8 mouse cellular contexts compared by ENCODE assay signal in genomic region chr2:4917326-4918021, GRCm38 (mm10). TPM values are rescaled to one million over a fixed set of nuclear protein-coding genes. Genes with fewer than 3 reads are reported as not detected.
DNase-seq lines count a peak whose midpoint lies in the region; ATAC-seq and TF ChIP-seq lines count a peak whose summit lies in the region.

No protein-coding gene starts in this region.

- WGBS in embryonic facial prominence, embryonic 11.5 days, result 10% methylated on average over 8 of the region's 8 CpGs
- WGBS in kidney, adult 2 months, result 5% methylated on average over 8 of the region's 8 CpGs
- 20% methylated on average over 8 of the region's 8 CpGs for WGBS in midbrain, postnatal 0 days

- H3K36me3 ChIP-seq in embryonic facial prominence, embryonic 11.5 days (replicated peaks; ENCODE audit: control insufficient read depth, insufficient read depth, low read depth, low read length), result no peaks in the 10 kb centered on the region
- no peaks in the 10 kb centered on the region for H3K36me3 ChIP-seq in kidney, adult 2 months (ENCODE audit: control insufficient read depth, insufficient read depth, low read length)
- H3K36me3 ChIP-seq in midbrain, postnatal 0 days (ENCODE audit: insufficient read depth, low read length), result no peaks in the 10 kb centered on the region

- H3K9ac ChIP-seq in embryonic facial prominence, embryonic 11.5 days (replicated peaks; ENCODE audit: low read length), result no peak overlapping the region
- no peak overlapping the region for H3K9ac ChIP-seq in midbrain, postnatal 0 days (replicated peaks; ENCODE audit: low read length, poor library complexity, severe bottlenecking)

- no peaks in the 10 kb centered on the region for H3K27me3 ChIP-seq in embryonic facial prominence, embryonic 11.5 days (ENCODE audit: control insufficient read depth, insufficient read depth, low read length)
- no peaks in the 10 kb centered on the region for H3K27me3 ChIP-seq in kidney, adult 2 months (replicated peaks; ENCODE audit: control insufficient read depth, insufficient read depth, low read length)
- H3K27me3 ChIP-seq in midbrain, postnatal 0 days (ENCODE audit: insufficient read depth, low read length), result no peaks in the 10 kb centered on the region

- H3K4me2 ChIP-seq in embryonic facial prominence, embryonic 11.5 days (ENCODE audit: low read depth, low read length), result no peak overlapping the region
- no peak overlapping the region for H3K4me2 ChIP-seq in midbrain, postnatal 0 days (ENCODE audit: low read depth, low read length, poor library complexity, severe bottlenecking)

- DNase-seq in A20 (ENCODE audit: low read depth, low spot score) (peak; percentile 94), liver (peak; percentile 52)
- DNase-seq in adrenal gland, postnatal 10 days, result peak; percentile 63
- peak; percentile 74 for DNase-seq in embryonic facial prominence, embryonic 11.5 days (ENCODE audit: low spot score)
- peak; percentile 66 for DNase-seq in heart, adult 8-10 months (ENCODE audit: low spot score)
- peak; percentile 84 for DNase-seq in kidney, adult 2 months
- peak; percentile 62 for DNase-seq in midbrain, postnatal 0 days (ENCODE audit: low spot score)
- DNase-seq in spleen, postnatal 14 days (ENCODE audit: low spot score in 2 of 2), result peak; percentile 15 to 47

- H3K27ac ChIP-seq in embryonic facial prominence, embryonic 11.5 days (replicated peaks; ENCODE audit: low read depth, low read length), result no peak overlapping the region
- H3K27ac ChIP-seq in kidney, adult 2 months (ENCODE audit: insufficient read depth, low read depth, low read length), result peak overlapping the region; percentile 70
- H3K27ac ChIP-seq in midbrain, postnatal 0 days (ENCODE audit: low read depth, low read length), result no peak overlapping the region

- no peak for ATAC-seq in embryonic facial prominence, embryonic 11.5 days (replicated peaks; ENCODE audit: insufficient number of reproducible peaks, low FRiP score, low TSS enrichment, low read depth)
- ATAC-seq in midbrain, postnatal 0 days (ENCODE audit: low FRiP score), result no peak

- H3K4me1 ChIP-seq in embryonic facial prominence, embryonic 11.5 days (ENCODE audit: control insufficient read depth, insufficient read depth, low read length), result no peaks in the 10 kb centered on the region
- peaks cover 22% of the 10 kb centered on the region for H3K4me1 ChIP-seq in kidney, adult 2 months (ENCODE audit: control insufficient read depth, insufficient read depth, low read length)
- 0 out of 2 replicates have a peak, but pooled peaks cover 2% of the 10 kb centered on the region for H3K4me1 ChIP-seq in midbrain, postnatal 0 days (ENCODE audit: insufficient read depth, low read length)

- TF ChIP-seq POLR2A in kidney, adult 2 months (IDR thresholded peaks at IDR 0.05; ENCODE audit: low read depth, low read length), result no peak

- H3K4me3 ChIP-seq in embryonic facial prominence, embryonic 11.5 days (ENCODE audit: low read depth, low read length), result no peak overlapping the region
- peak overlapping the region; percentile 5; the same call in 1 of the 2 replicates for H3K4me3 ChIP-seq in kidney, adult 2 months (ENCODE audit: insufficient read depth, low read depth, low read length)
- H3K4me3 ChIP-seq in midbrain, postnatal 0 days (ENCODE audit: low read depth, low read length), result no peak overlapping the region

- TF ChIP-seq CTCF in kidney, adult 2 months (conservative IDR thresholded peaks at IDR 0.05; ENCODE audit: insufficient read depth, insufficient read length, low read depth, low read length), result peak; percentile 74
- TF ChIP-seq CTCF in midbrain, postnatal 0 days (IDR thresholded peaks at IDR 0.05), result peak; percentile 89

- no peaks in the 10 kb centered on the region for H3K9me3 ChIP-seq in embryonic facial prominence, embryonic 11.5 days (replicated peaks; ENCODE audit: control insufficient read depth, low read length)
- H3K9me3 ChIP-seq in midbrain, postnatal 0 days (ENCODE audit: low read length), result no peaks in the 10 kb centered on the region

RNA-seq across cellular contexts. Expression of gene Phyh, which starts 1.3 kb away (rescaled TPM):
- total RNA-seq in adrenal gland, postnatal 10 days (2021), result 100 to 1,000 TPM; 342 to 407 TPM
- polyA plus RNA-seq in embryonic facial prominence, embryonic 11.5 days (2014; fragmentation: Nextera tagmentation; extraction: Ambion mirVana), result 57.5 and 59.0 TPM in 2 replicates
- 100 to 1,000 TPM; 845 to 879 (median 862) TPM for total RNA-seq in heart, adult 8-10 months (2022)
- 322 and 403 TPM in 2 replicates for polyA plus RNA-seq in kidney, adult 2 months (2012; rRNA removed)
- 64.9 and 81.5 TPM in 2 replicates for total RNA-seq in midbrain, postnatal 0 days (2014; rRNA removed)
- 108 and 116 TPM in 2 replicates for polyA plus RNA-seq in midbrain, postnatal 0 days (2015; fragmentation: Nextera tagmentation; extraction: Ambion mirVana)

RNA-seq across cellular contexts. Expression of gene Sephs1, which starts 36.1 kb away (rescaled TPM):
- 10 to 100 TPM; 46.7 to 47.2 TPM for total RNA-seq in adrenal gland, postnatal 10 days (2021)
- polyA plus RNA-seq in embryonic facial prominence, embryonic 11.5 days (2014; fragmentation: Nextera tagmentation; extraction: Ambion mirVana), result 148 and 156 TPM in 2 replicates
- total RNA-seq in heart, adult 8-10 months (2022), result 10 to 100 TPM; 10.1 to 15.0 (median 12.0) TPM
- polyA plus RNA-seq in kidney, adult 2 months (2012; rRNA removed), result 21.7 and 23.9 TPM in 2 replicates
- 69.7 and 76.9 TPM in 2 replicates for total RNA-seq in midbrain, postnatal 0 days (2014; rRNA removed)
- polyA plus RNA-seq in midbrain, postnatal 0 days (2015; fragmentation: Nextera tagmentation; extraction: Ambion mirVana), result 37.0 and 37.3 TPM in 2 replicates

RNA-seq across cellular contexts. Expression of gene Ucma, which starts 58.4 kb away (rescaled TPM):
- not detected for total RNA-seq in adrenal gland, postnatal 10 days (2021)
- polyA plus RNA-seq in embryonic facial prominence, embryonic 11.5 days (2014; fragmentation: Nextera tagmentation; extraction: Ambion mirVana), result 0.29 TPM in 1 of 2 replicates, not detected in the other
- not detected for total RNA-seq in heart, adult 8-10 months (2022)
- not detected in 2 replicates for polyA plus RNA-seq in kidney, adult 2 months (2012; rRNA removed)
- 0.33 and 2.6 TPM in 2 replicates for total RNA-seq in midbrain, postnatal 0 days (2014; rRNA removed)
- polyA plus RNA-seq in midbrain, postnatal 0 days (2015; fragmentation: Nextera tagmentation; extraction: Ambion mirVana), result 0.69 and 1.6 TPM in 2 replicates

Comparison
In these comparisons a context has a peak if more than half of its experiments do, and no peak if none do; other contexts are left out.
1. DNase-seq: peak in every context shown above with its lines; median percentile 94 in A20; 84 in kidney, adult 2 months; 74 in embryonic facial prominence, embryonic 11.5 days; 66 in heart, adult 8-10 months; 63 in adrenal gland, postnatal 10 days; 62 in midbrain, postnatal 0 days; 52 in liver; 31 in spleen, postnatal 14 days.